Mouse (Mus musculus) right cerebral cortex, adult 2 months (tissue): Measurements from ENCODE around the gene Ltbp1.
"Not testable (repeated sequence)": the region's sequence is repeated elsewhere in the genome, so short reads cannot be mapped to it uniquely, and the experiment has no call there.

Experiments used
- DNase-seq, 2 experiments: peaks; one replicate each; pipeline ENCODE4 v3.0.0; 2021 to 2022; ENCODE audit warnings: low spot score in 2 of 2

Gene Ltbp1

GRCm38 (mm10) chr17:75110252-75111205 lies 105.2 kb downstream of the Ltbp1 start:
- no peak for DNase-seq

GRCm38 (mm10) chr17:75115594-75115993 lies 110.2 kb downstream of the Ltbp1 start:
- DNase-seq, result no peak

GRCm38 (mm10) chr17:75118896-75119295 lies 113.5 kb downstream of the Ltbp1 start:
- no peak for DNase-seq

- no peak for DNase-seq
These were observed 114.1 kb downstream of the Ltbp1 start for GRCm38 (mm10) chr17:75119422-75119821.

GRCm38 (mm10) chr17:75120071-75120470 lies 114.7 kb downstream of the Ltbp1 start:
- no peak for DNase-seq

- DNase-seq, result no peak
These were observed 117.4 kb downstream of the Ltbp1 start for GRCm38 (mm10) chr17:75122584-75123282.

GRCm38 (mm10) chr17:75128337-75128935 lies 123.1 kb downstream of the Ltbp1 start:
- no peak for DNase-seq

- DNase-seq, result no peak
These were observed 128.6 kb downstream of the Ltbp1 start for GRCm38 (mm10) chr17:75133983-75134382.

GRCm38 (mm10) chr17:75139731-75140130 lies 134.4 kb downstream of the Ltbp1 start:
- DNase-seq, result no peak

GRCm38 (mm10) chr17:75142845-75143244 lies 137.5 kb downstream of the Ltbp1 start:
- DNase-seq, result not testable (repeated sequence)

GRCm38 (mm10) chr17:75143927-75144326 lies 138.6 kb downstream of the Ltbp1 start:
- no peak for DNase-seq

GRCm38 (mm10) chr17:75147218-75147617 lies 141.8 kb downstream of the Ltbp1 start:
- DNase-seq, result no peak

GRCm38 (mm10) chr17:75151800-75152199 lies 146.4 kb downstream of the Ltbp1 start:
- no peak for DNase-seq

- no peak for DNase-seq
These were observed 147.7 kb downstream of the Ltbp1 start for GRCm38 (mm10) chr17:75153088-75153487.

GRCm38 (mm10) chr17:75158385-75158784 lies 153.0 kb downstream of the Ltbp1 start:
- DNase-seq, result no peak

GRCm38 (mm10) chr17:75159066-75159787 lies 153.9 kb downstream of the Ltbp1 start:
- no peak for DNase-seq

- no peak for DNase-seq
These were observed 155.7 kb downstream of the Ltbp1 start for GRCm38 (mm10) chr17:75161062-75161461.

- no peak for DNase-seq
These were observed 156.6 kb downstream of the Ltbp1 start for GRCm38 (mm10) chr17:75161931-75162330.

- DNase-seq, result no peak
These were observed 159.2 kb downstream of the Ltbp1 start for GRCm38 (mm10) chr17:75164566-75164965.

GRCm38 (mm10) chr17:75168572-75169200 lies 163.3 kb downstream of the Ltbp1 start:
- DNase-seq, result peak; percentile 36 to 58

GRCm38 (mm10) chr17:75171659-75172058 lies 166.3 kb downstream of the Ltbp1 start:
- DNase-seq, result no peak
